Comparison of ENCODE assay signal across 8 mouse cellular contexts in genomic region chr8:13548831-13549230, GRCm38 (mm10). TPM values are rescaled to one million over a fixed set of nuclear protein-coding genes. Genes with fewer than 3 reads are reported as not detected.
DNase-seq lines count a peak whose midpoint lies in the region; ATAC-seq lines count a peak whose summit lies in the region.

No protein-coding gene starts in this region.

- DNase-seq in left cerebral cortex, adult 18-20 months (ENCODE audit: low spot score in 2 of 2) = peak; percentile 47 to 62
- no peak for DNase-seq in left cerebral cortex, adult 11 months (ENCODE audit: low spot score)
- peak; percentile 36 to 54 for DNase-seq in adrenal gland, postnatal 36 days
- peak; percentile 83 to 85 for DNase-seq in heart, postnatal 10 days
- DNase-seq in left cerebral cortex, postnatal 4 days = peak; percentile 35
- DNase-seq in testis, postnatal 10 days (ENCODE audit: low spot score) = peak; percentile 78
- DNase-seq in spleen, postnatal 14 days (ENCODE audit: low spot score in 2 of 2) = no peak

- ATAC-seq in CD4-positive, CD25-positive, alpha-beta regulatory T cell, adult 4 months = no peak

- intact Hi-C loops in heart, postnatal 10 days (cut with DNase I) = loop anchor here (1.0 to 5.0 kb wide), 4 partner anchors 57 to 136 kb away; partner anchors contain the start of gene Gas6
- intact Hi-C loops in left cerebral cortex, postnatal 4 days (cut with DNase I) = loop anchor here (5.0 kb wide), 1 partner anchor 137 kb away; no protein-coding TSS in a partner anchor

RNA-seq across cellular contexts. Expression of gene 1700029H14Rik, which starts 13.4 kb away (rescaled TPM):
- not detected for total RNA-seq in left cerebral cortex, adult 18-20 months (2021)
- not detected for total RNA-seq in adrenal gland, postnatal 36 days (2021)
- not detected for total RNA-seq in heart, postnatal 10 days (2021)
- total RNA-seq in left cerebral cortex, postnatal 4 days (2021) = not detected
- under 1 TPM in 1 of 2 experiments, not detected in 1; 0.30 TPM for polyA plus RNA-seq in CD4-positive, CD25-positive, alpha-beta regulatory T cell, adult 4 months (2017; shearing (Covaris generic))

RNA-seq across cellular contexts. Expression of gene Gas6, which starts 54.5 kb away (rescaled TPM):
- total RNA-seq in left cerebral cortex, adult 18-20 months (2021) = 100 to 1,000 TPM in 1 of 2 experiments, 10 to 100 TPM in 1; 95.8 to 103 TPM
- total RNA-seq in adrenal gland, postnatal 36 days (2021) = 100 to 1,000 TPM in 1 of 2 experiments, 10 to 100 TPM in 1; 83.7 to 248 TPM
- total RNA-seq in heart, postnatal 10 days (2021) = 100 to 1,000 TPM; 135 to 143 TPM
- 10 to 100 TPM; 81.2 to 85.8 TPM for total RNA-seq in left cerebral cortex, postnatal 4 days (2021)
- not detected for polyA plus RNA-seq in CD4-positive, CD25-positive, alpha-beta regulatory T cell, adult 4 months (2017; shearing (Covaris generic))

Comparison
In these comparisons a context has a peak if more than half of its experiments do, and no peak if none do; other contexts are left out.
1. DNase-seq: peak in left cerebral cortex, adult 18-20 months (2 of 2), adrenal gland, postnatal 36 days (2 of 2), heart, postnatal 10 days (2 of 2), left cerebral cortex, postnatal 4 days (single experiment) and testis, postnatal 10 days (single experiment); none in left cerebral cortex, adult 11 months (single experiment) and spleen, postnatal 14 days (0 of 2).